Mouse (Mus musculus): ENCODE data around the gene Fam163a.

Fam163a gene

DNA sequence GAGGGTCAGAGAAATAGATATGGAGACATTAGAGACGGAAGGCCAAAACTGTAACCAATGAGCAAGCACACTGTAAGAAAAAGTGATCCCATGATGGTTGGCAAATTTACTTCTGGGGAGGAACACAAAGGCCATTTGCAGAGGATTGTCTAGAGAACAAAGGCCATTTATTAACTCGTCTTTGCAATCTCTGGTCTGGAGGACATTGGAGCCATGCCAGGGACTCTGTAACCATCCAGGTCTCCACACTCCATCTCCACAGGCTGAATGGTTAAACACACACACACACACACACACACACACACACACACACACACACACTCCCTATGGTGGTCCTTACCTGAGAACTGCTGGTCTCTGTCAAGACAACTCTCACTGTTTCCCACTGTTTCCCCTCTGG is 99.4 kb downstream of the Fam163a start:
- in situ Hi-C loops (cut with MboI; ENCODE audit: low pct_unique_long_range_greater_than_20kb in 1 of 2, low sequenced_read_pairs in 2 of 2, unreplicated experiment in 1 of 2) = no loop called here

- in situ Hi-C loops (cut with MboI; ENCODE audit: low pct_unique_long_range_greater_than_20kb in 1 of 2, low sequenced_read_pairs in 2 of 2, unreplicated experiment in 1 of 2) = no loop called here
Observed at GRCm38 (mm10) chr1:156103763-156104162, 101.1 kb downstream of the Fam163a start.

DNA sequence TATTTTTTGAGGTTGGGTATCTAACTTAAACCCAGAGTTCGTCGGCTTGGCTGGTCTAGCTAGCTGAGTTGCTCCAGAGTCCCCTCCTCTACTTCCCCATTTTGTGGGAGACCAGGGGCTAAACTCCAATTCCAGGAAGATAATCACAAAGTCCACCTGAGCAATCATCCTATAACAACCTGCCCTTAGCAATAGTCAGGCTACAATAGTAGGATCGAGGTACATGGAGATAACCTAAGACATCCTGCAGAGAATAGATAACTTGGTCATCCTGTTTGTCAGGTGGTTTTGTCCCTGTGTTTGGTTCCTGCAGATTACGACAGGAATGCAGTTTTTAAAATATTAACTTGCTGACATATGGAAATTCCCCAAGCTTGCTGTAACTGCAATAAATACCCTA is 113.0 kb downstream of the Fam163a start:
- in situ Hi-C loops (cut with MboI; ENCODE audit: low pct_unique_long_range_greater_than_20kb in 1 of 2, low sequenced_read_pairs in 2 of 2, unreplicated experiment in 1 of 2) = no loop called here

- in situ Hi-C loops (cut with MboI; ENCODE audit: low pct_unique_long_range_greater_than_20kb in 1 of 2, low sequenced_read_pairs in 2 of 2, unreplicated experiment in 1 of 2) = no loop called here
Observed at GRCm38 (mm10) chr1:156090042-156090441, 114.8 kb downstream of the Fam163a start.

DNA sequence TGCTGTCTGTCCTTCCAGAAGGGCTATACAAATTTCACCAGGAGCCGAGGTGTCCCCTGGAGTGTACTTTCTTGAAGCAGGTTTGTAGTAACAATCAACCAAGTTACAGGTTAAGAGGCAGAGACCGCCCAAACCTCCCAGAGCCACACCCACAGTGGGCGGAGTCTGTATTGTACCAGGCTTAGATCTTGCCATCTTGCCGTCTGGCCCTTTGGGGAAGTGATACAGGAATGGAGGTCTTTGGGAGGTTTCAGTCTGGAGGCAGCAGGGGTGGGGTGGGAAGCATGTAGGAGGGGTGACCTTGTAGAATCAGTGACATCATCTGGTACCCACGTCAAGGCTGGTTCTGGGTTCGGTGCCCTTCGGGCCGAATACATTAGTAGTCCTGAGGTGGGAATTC is 115.3 kb downstream of the Fam163a start:
- in situ Hi-C loops (cut with MboI; ENCODE audit: low pct_unique_long_range_greater_than_20kb in 1 of 2, low sequenced_read_pairs in 2 of 2, unreplicated experiment in 1 of 2) = no loop called here

GRCm38 (mm10) chr1:156087586-156087985 is 117.2 kb downstream of the Fam163a start:
- in situ Hi-C loops (cut with MboI; ENCODE audit: low pct_unique_long_range_greater_than_20kb in 1 of 2, low sequenced_read_pairs in 2 of 2, unreplicated experiment in 1 of 2) = no loop called here

DNA sequence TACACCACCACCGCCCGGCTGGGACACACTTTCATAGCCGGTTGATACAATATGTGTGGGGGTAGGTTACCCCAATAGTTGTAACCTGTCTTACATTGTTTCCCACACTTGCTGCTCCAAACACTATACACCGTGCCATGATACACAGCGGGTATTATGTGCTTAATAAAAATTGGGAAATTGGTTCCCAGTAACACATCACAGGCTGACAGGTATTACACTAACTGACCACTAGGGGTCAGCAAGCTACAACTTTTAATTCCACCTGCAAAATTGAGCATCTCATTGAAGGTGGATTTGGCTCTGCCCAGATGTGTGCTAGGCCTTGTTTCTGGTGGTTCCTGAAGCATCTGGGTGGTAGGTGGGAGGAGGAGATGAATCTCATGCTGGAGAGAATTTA is 119.1 kb downstream of the Fam163a start:
- in situ Hi-C loops (cut with MboI; ENCODE audit: low pct_unique_long_range_greater_than_20kb in 1 of 2, low sequenced_read_pairs in 2 of 2, unreplicated experiment in 1 of 2) = no loop called here

DNA sequence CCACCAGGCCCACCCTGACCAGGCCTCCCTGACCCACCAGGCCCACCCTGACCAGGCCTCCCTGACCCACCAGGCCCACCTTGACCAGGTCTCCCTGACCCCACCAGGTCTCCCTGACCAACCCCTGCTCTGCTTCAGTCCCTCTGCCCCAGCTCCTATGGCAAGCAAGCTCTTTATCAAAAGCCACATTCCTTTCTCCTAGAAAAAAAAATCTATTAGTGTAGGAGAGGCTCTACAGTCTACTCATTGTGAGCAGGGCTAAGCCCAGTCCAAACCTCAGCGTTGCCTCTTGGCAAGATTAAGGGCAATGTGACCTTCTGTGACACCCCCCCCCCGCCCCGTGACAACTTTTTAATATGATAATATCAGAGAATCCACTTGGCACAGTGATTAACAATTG is 120.2 kb downstream of the Fam163a start:
- in situ Hi-C loops (cut with MboI; ENCODE audit: low pct_unique_long_range_greater_than_20kb in 1 of 2, low sequenced_read_pairs in 2 of 2, unreplicated experiment in 1 of 2) = no loop called here

DNA sequence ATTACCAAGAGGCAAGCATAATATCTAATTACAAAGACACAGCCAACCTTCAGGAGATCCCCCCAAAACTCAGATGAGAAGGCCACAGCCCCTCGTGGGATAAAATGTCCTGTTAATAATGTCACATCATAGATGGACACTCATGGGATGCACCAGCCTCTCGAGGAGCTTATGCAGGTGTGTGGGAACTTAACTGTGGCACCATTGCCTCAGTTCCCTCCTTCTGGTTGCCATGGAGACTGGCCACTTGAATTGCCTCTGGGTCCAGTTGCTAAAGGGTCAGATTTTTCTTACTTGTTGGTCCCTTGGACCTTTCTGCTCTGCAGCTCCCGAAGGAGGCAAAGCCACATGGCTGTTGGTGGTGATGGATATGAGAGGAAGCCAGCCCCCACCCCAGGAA is 127.2 kb downstream of the Fam163a start:
- in situ Hi-C loops (cut with MboI; ENCODE audit: low pct_unique_long_range_greater_than_20kb in 1 of 2, low sequenced_read_pairs in 2 of 2, unreplicated experiment in 1 of 2) = no loop called here

DNA sequence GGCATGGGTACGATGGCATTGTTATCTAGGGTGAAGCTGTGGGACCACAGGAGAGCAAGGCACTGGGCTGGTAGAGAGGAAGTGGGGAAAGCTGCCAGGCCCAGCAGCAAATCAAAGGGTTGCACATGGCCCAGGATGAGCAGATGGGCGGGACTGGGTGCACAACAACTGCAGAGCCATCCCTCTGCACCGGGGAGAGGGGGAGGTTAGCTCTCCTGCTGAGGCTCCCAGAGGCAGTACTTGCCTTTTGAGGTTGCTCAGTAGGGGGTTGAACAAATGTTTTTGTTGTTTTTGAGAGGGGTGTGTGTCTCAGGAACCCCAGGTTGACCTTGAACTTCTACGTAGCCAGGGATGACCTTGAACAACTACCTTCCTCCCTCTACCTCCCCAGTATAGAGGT is 128.4 kb downstream of the Fam163a start:
- in situ Hi-C loops (cut with MboI; ENCODE audit: low pct_unique_long_range_greater_than_20kb in 1 of 2, low sequenced_read_pairs in 2 of 2, unreplicated experiment in 1 of 2) = no loop called here

GRCm38 (mm10) chr1:156074575-156074974 is 130.3 kb downstream of the Fam163a start:
- in situ Hi-C loops (cut with MboI; ENCODE audit: low pct_unique_long_range_greater_than_20kb in 1 of 2, low sequenced_read_pairs in 2 of 2, unreplicated experiment in 1 of 2) = no loop called here

- in situ Hi-C loops (cut with MboI; ENCODE audit: low pct_unique_long_range_greater_than_20kb in 1 of 2, low sequenced_read_pairs in 2 of 2, unreplicated experiment in 1 of 2) = no loop called here
Observed at GRCm38 (mm10) chr1:156073169-156073821, 131.5 kb downstream of the Fam163a start.

DNA sequence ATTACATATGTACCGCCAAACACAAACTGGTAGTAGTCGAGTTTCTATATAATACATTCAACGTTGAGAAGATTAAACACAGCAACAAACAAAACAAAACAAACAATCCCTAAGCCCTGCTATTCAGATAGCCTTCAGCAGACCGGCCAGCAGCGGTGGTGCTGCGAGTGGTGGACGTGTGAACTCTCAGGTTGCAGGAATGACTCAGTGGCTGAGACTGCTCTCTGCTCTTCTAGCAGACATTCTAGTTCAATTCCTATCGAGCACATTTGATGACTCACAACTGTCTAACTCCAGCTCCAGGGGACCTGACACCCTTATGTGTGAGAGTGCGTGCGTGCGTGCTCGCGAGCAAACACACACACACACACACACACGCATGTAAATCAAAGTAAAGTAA is 134.7 kb downstream of the Fam163a start:
- in situ Hi-C loops (cut with MboI; ENCODE audit: low pct_unique_long_range_greater_than_20kb in 1 of 2, low sequenced_read_pairs in 2 of 2, unreplicated experiment in 1 of 2) = no loop called here

GRCm38 (mm10) chr1:156066133-156066532 is 138.7 kb downstream of the Fam163a start:
- in situ Hi-C loops (cut with MboI; ENCODE audit: low pct_unique_long_range_greater_than_20kb in 1 of 2, low sequenced_read_pairs in 2 of 2, unreplicated experiment in 1 of 2) = no loop called here

DNA sequence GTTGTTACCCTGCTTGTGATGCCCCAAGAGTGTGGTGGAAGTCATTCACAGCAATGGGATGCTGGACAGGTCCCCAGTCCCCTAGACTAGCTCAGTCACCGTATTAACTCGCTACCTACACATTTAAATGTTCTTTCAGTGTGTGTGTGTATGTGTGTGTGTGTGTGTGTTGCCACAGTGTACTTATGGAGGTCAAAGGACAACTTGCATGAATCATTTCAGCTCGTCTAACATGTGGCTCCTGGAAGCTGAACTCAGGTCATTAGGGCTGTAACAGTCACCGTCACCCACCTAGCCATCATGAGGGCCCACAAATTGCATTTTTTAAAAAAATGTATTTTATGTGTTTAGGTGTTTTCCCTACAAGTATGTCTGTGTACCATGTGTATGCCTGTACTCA is 142.6 kb downstream of the Fam163a start:
- in situ Hi-C loops (cut with MboI; ENCODE audit: low pct_unique_long_range_greater_than_20kb in 1 of 2, low sequenced_read_pairs in 2 of 2, unreplicated experiment in 1 of 2) = no loop called here

- in situ Hi-C loops (cut with MboI; ENCODE audit: low pct_unique_long_range_greater_than_20kb in 1 of 2, low sequenced_read_pairs in 2 of 2, unreplicated experiment in 1 of 2) = no loop called here
Observed at GRCm38 (mm10) chr1:156058207-156058606, 146.6 kb downstream of the Fam163a start.

- in situ Hi-C loops (cut with MboI; ENCODE audit: low pct_unique_long_range_greater_than_20kb in 1 of 2, low sequenced_read_pairs in 2 of 2, unreplicated experiment in 1 of 2) = no loop called here
Observed at GRCm38 (mm10) chr1:156046688-156047087, 158.1 kb downstream of the Fam163a start.

DNA sequence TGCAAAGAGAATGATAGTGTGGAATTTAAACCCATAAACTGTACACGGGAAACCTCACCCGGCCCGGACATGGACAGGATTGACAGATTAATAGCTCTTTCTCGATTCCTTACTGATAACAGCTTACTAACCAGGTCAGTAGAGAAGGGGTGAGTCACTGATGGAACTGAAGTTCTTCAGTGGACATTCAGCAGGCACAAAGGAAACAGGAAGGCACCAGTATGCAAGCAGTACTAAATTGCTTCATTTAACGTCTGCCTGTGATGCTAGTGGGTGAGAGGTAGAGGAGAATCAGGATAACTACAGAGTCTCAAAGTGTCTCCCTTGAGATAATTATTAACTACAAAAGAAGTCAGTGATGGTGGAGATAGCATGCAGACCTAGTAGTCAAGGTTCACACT is 160.6 kb downstream of the Fam163a start:
- in situ Hi-C loops (cut with MboI; ENCODE audit: low pct_unique_long_range_greater_than_20kb in 1 of 2, low sequenced_read_pairs in 2 of 2, unreplicated experiment in 1 of 2) = no loop called here

DNA sequence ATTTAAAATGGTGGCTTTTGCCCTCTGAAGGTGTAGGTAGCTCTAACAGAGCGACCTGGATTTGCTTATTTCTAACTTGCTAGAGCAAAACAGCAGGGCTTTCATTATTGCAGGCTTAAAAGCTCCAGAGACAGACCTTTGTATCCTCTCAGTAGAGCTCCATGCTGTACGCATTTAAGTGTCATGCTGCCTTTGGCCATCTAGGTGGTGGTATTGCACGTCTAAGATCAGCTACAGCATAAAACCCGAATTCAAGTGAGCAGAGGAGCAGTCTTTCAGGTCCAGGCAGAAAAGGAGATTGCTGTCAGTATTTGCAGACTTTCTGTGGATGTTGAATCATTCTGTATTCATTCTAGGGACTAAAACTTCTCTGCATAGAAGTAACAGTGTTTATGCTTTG is 161.8 kb downstream of the Fam163a start:
- in situ Hi-C loops (cut with MboI; ENCODE audit: low pct_unique_long_range_greater_than_20kb in 1 of 2, low sequenced_read_pairs in 2 of 2, unreplicated experiment in 1 of 2) = no loop called here

DNA sequence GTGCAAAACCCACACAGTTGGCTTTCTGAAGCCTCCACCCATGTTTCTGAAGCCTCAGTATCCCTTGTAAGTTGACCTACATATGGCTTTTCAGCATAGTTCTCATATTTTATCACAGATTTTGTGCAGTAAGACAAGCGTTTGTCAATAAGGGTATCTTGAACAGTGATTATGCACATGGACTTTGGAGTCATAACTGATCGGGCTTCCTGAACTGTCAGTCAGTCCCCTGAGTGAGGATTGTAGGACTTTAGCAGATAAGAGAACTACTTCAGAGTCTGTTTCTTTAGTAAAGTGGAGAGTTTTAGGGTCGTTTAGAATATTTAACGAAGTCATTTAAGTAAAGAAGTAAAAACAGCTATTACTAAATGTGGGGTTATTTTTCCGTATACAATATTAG is 162.3 kb downstream of the Fam163a start:
- in situ Hi-C loops (cut with MboI; ENCODE audit: low pct_unique_long_range_greater_than_20kb in 1 of 2, low sequenced_read_pairs in 2 of 2, unreplicated experiment in 1 of 2) = no loop called here

All from mouse embryonic stem cell (cell line).